Mouse (Mus musculus): Measurements from ENCODE around the gene T. TPM values are rescaled to one million over a fixed set of nuclear protein-coding genes. Genes with fewer than 3 reads are reported as not detected.

Gene T
- polyA plus RNA-seq, 1 experiment: not detected

- 44% methylated on average over 9 of the region's 9 CpGs for WGBS
- no peak for TF ChIP-seq POLR2A (IDR thresholded peaks at IDR 0.05; ENCODE audit: low read depth, low read length)
- no peak for TF ChIP-seq CTCF (conservative IDR thresholded peaks at IDR 0.05; ENCODE audit: insufficient read depth, insufficient read length, low read depth, low read length)
- DNase-seq: no peak
Measured at GRCm38 (mm10) chr17:8456856-8457460, 22.7 kb downstream of the T start.

GRCm38 (mm10) chr17:8461568-8461967 is 27.3 kb downstream of the T start:
- peak; percentile 31 for DNase-seq
- H3K4me1 ChIP-seq (ENCODE audit: control insufficient read depth, insufficient read depth, low read length): no peaks in the 10 kb centered on the region
- 4% methylated on average over 4 of the region's 4 CpGs for WGBS
- no peaks in the 10 kb centered on the region for H3K36me3 ChIP-seq (ENCODE audit: control insufficient read depth, insufficient read depth, low read length)
- no peak overlapping the region for H3K4me3 ChIP-seq (ENCODE audit: insufficient read depth, low read depth, low read length)
- H3K27ac ChIP-seq (ENCODE audit: insufficient read depth, low read depth, low read length): no peak overlapping the region
- TF ChIP-seq CTCF (conservative IDR thresholded peaks at IDR 0.05; ENCODE audit: insufficient read depth, insufficient read length, low read depth, low read length): peak; percentile 58
- TF ChIP-seq POLR2A (IDR thresholded peaks at IDR 0.05; ENCODE audit: low read depth, low read length): no peak
- H3K27me3 ChIP-seq (replicated peaks; ENCODE audit: control insufficient read depth, insufficient read depth, low read length): no peaks in the 10 kb centered on the region

More at GRCm38 (mm10) chr17:8456856-8457460, 22.7 kb downstream of the T start:
- Histone ChIP-seq H3K4me1 (ENCODE audit: control insufficient read depth, insufficient read depth, low read length) (no peaks in the 10 kb centered on the region), H3K27ac (ENCODE audit: insufficient read depth, low read depth, low read length) (no peak overlapping the region), H3K36me3 (ENCODE audit: control insufficient read depth, insufficient read depth, low read length) (no peaks in the 10 kb centered on the region), H3K4me3 (ENCODE audit: insufficient read depth, low read depth, low read length) (no peak overlapping the region), H3K27me3 (replicated peaks; ENCODE audit: control insufficient read depth, insufficient read depth, low read length) (no peaks in the 10 kb centered on the region)

- Histone ChIP-seq H3K27ac (ENCODE audit: insufficient read depth, low read depth, low read length) (no peak overlapping the region), H3K36me3 (ENCODE audit: control insufficient read depth, insufficient read depth, low read length) (no peaks in the 10 kb centered on the region), H3K27me3 (replicated peaks; ENCODE audit: control insufficient read depth, insufficient read depth, low read length) (no peaks in the 10 kb centered on the region), H3K4me3 (ENCODE audit: insufficient read depth, low read depth, low read length) (no peak overlapping the region), H3K4me1 (ENCODE audit: control insufficient read depth, insufficient read depth, low read length) (no peaks in the 10 kb centered on the region)
- peak; percentile 49 for DNase-seq
- 24% methylated on average over 9 of the region's 9 CpGs for WGBS
- TF ChIP-seq POLR2A (IDR thresholded peaks at IDR 0.05; ENCODE audit: low read depth, low read length) (no peak), CTCF (conservative IDR thresholded peaks at IDR 0.05; ENCODE audit: insufficient read depth, insufficient read length, low read depth, low read length) (peak; percentile 84)
Measured at GRCm38 (mm10) chr17:8463482-8464128, 29.4 kb downstream of the T start.

GRCm38 (mm10) chr17:8467771-8468170 is 33.5 kb downstream of the T start:
- DNase-seq: no peak
- 83% methylated on average over 3 of the region's 3 CpGs for WGBS
- Histone ChIP-seq H3K27me3 (replicated peaks; ENCODE audit: control insufficient read depth, insufficient read depth, low read length) (no peaks in the 10 kb centered on the region; the same call in 1 of the 2 replicates), H3K4me1 (ENCODE audit: control insufficient read depth, insufficient read depth, low read length) (no peaks in the 10 kb centered on the region), H3K27ac (ENCODE audit: insufficient read depth, low read depth, low read length) (no peak overlapping the region), H3K36me3 (ENCODE audit: control insufficient read depth, insufficient read depth, low read length) (no peaks in the 10 kb centered on the region), H3K4me3 (ENCODE audit: insufficient read depth, low read depth, low read length) (no peak overlapping the region)
- TF ChIP-seq POLR2A (IDR thresholded peaks at IDR 0.05; ENCODE audit: low read depth, low read length): no peak

- no peak overlapping the region for H3K4me3 ChIP-seq (ENCODE audit: insufficient read depth, low read depth, low read length)
- no peaks in the 10 kb centered on the region; the same call in 1 of the 2 replicates for H3K27me3 ChIP-seq (replicated peaks; ENCODE audit: control insufficient read depth, insufficient read depth, low read length)
- no peaks in the 10 kb centered on the region for H3K36me3 ChIP-seq (ENCODE audit: control insufficient read depth, insufficient read depth, low read length)
- TF ChIP-seq POLR2A (IDR thresholded peaks at IDR 0.05; ENCODE audit: low read depth, low read length) (no peak), CTCF (conservative IDR thresholded peaks at IDR 0.05; ENCODE audit: insufficient read depth, insufficient read length, low read depth, low read length) (peak; percentile 83)
- 15% methylated on average over 19 of the region's 19 CpGs for whole genome bisulfite sequencing
- no peaks in the 10 kb centered on the region for H3K4me1 ChIP-seq (ENCODE audit: control insufficient read depth, insufficient read depth, low read length)
- no peak overlapping the region for H3K27ac ChIP-seq (ENCODE audit: insufficient read depth, low read depth, low read length)
- DNase-seq: peak; percentile 65
Measured at GRCm38 (mm10) chr17:8468716-8469344, 34.6 kb downstream of the T start.

- 72% methylated on average over 3 of the region's 3 CpGs for WGBS
- no peaks in the 10 kb centered on the region for H3K4me1 ChIP-seq (ENCODE audit: control insufficient read depth, insufficient read depth, low read length)
- no peak overlapping the region for H3K4me3 ChIP-seq (ENCODE audit: insufficient read depth, low read depth, low read length)
- H3K27me3 ChIP-seq (replicated peaks; ENCODE audit: control insufficient read depth, insufficient read depth, low read length): no peaks in the 10 kb centered on the region
- no peak for DNase-seq
- no peaks in the 10 kb centered on the region for H3K36me3 ChIP-seq (ENCODE audit: control insufficient read depth, insufficient read depth, low read length)
- H3K27ac ChIP-seq (ENCODE audit: insufficient read depth, low read depth, low read length): no peak overlapping the region
- TF ChIP-seq POLR2A (IDR thresholded peaks at IDR 0.05; ENCODE audit: low read depth, low read length) (no peak), CTCF (conservative IDR thresholded peaks at IDR 0.05; ENCODE audit: insufficient read depth, insufficient read length, low read depth, low read length) (no peak)
Measured at GRCm38 (mm10) chr17:8478554-8478953, 44.3 kb downstream of the T start.

- Histone ChIP-seq H3K4me1 (ENCODE audit: control insufficient read depth, insufficient read depth, low read length) (no peaks in the 10 kb centered on the region), H3K27me3 (replicated peaks; ENCODE audit: control insufficient read depth, insufficient read depth, low read length) (no peaks in the 10 kb centered on the region), H3K36me3 (ENCODE audit: control insufficient read depth, insufficient read depth, low read length) (no peaks in the 10 kb centered on the region), H3K27ac (ENCODE audit: insufficient read depth, low read depth, low read length) (no peak overlapping the region), H3K4me3 (ENCODE audit: insufficient read depth, low read depth, low read length) (no peak overlapping the region)
- WGBS: 29% methylated on average over 9 of the region's 9 CpGs
- no peak for TF ChIP-seq POLR2A (IDR thresholded peaks at IDR 0.05; ENCODE audit: low read depth, low read length)
- TF ChIP-seq CTCF (conservative IDR thresholded peaks at IDR 0.05; ENCODE audit: insufficient read depth, insufficient read length, low read depth, low read length): no peak
- no peak for DNase-seq
Measured at GRCm38 (mm10) chr17:8479493-8480128, 45.4 kb downstream of the T start.
